In genomic region chr10:66928211-66928990, GRCm38 (mm10) we compare ENCODE assay signal across 9 mouse cellular contexts.
A peak's percentile ranks its signal among the peaks of the same experiment; 100 is the strongest.
DNase-seq lines count a peak whose midpoint lies in the region; ATAC-seq lines count a peak whose summit lies in the region.
"Had no signal": no experiment of that assay in that cellular context is flagged by ENCODE, and none has a peak within 500 bp of the region (broad histone marks: within the 10 kb centered on the region; RNA-seq: fewer than 3 reads in every experiment).

No protein-coding gene starts in this region.

- H3K4me2 ChIP-seq in liver, embryonic 15.5 days, result no peak overlapping the region
- H3K4me2 ChIP-seq in stomach, embryonic 16.5 days (ENCODE audit: low read depth, low read length), result no peak overlapping the region
- no peak overlapping the region for H3K4me2 ChIP-seq in forebrain, embryonic 13.5 days

- H3K9ac ChIP-seq in liver, embryonic 15.5 days, result no peak overlapping the region
- no peak overlapping the region for H3K9ac ChIP-seq in stomach, embryonic 16.5 days (ENCODE audit: low read length)
- no peak overlapping the region for H3K9ac ChIP-seq in forebrain, embryonic 13.5 days

- no peaks in the 10 kb centered on the region for H3K9me3 ChIP-seq in liver, embryonic 15.5 days (replicated peaks)
- no peaks in the 10 kb centered on the region for H3K9me3 ChIP-seq in stomach, embryonic 16.5 days (replicated peaks; ENCODE audit: control insufficient read depth, low read length)
- no peaks in the 10 kb centered on the region for H3K9me3 ChIP-seq in forebrain, embryonic 13.5 days (replicated peaks)

- ATAC-seq in liver, embryonic 15.5 days (ENCODE audit: insufficient read depth), result peak; percentile 76
- peak; percentile 52; the same call in 1 of the 2 replicates for ATAC-seq in stomach, embryonic 16.5 days (ENCODE audit: insufficient read depth, low FRiP score)
- ATAC-seq in forebrain, embryonic 13.5 days, result no peak

- WGBS in liver, embryonic 15.5 days (ENCODE audit: insufficient replicate concordance), result 43% methylated on average over 6 of the region's 6 CpGs
- 45% methylated on average over 6 of the region's 6 CpGs for WGBS in stomach, embryonic 16.5 days
- WGBS in forebrain, embryonic 13.5 days, result 87% methylated on average over 6 of the region's 6 CpGs

- H3K27ac ChIP-seq in liver, embryonic 15.5 days (replicated peaks), result peak overlapping the region; percentile 60
- H3K27ac ChIP-seq in stomach, embryonic 16.5 days (ENCODE audit: low read length), result peak overlapping the region; percentile 5; the same call in 1 of the 2 replicates
- H3K27ac ChIP-seq in forebrain, embryonic 13.5 days, result no peak overlapping the region

- no peaks in the 10 kb centered on the region for H3K27me3 ChIP-seq in liver, embryonic 15.5 days
- no peaks in the 10 kb centered on the region for H3K27me3 ChIP-seq in stomach, embryonic 16.5 days (ENCODE audit: control insufficient read depth, insufficient read depth, low read length)
- H3K27me3 ChIP-seq in forebrain, embryonic 13.5 days, result no peaks in the 10 kb centered on the region

- H3K36me3 ChIP-seq in liver, embryonic 15.5 days (replicated peaks), result no peaks in the 10 kb centered on the region
- H3K36me3 ChIP-seq in stomach, embryonic 16.5 days (ENCODE audit: control insufficient read depth, insufficient read depth, low read length), result no peaks in the 10 kb centered on the region
- no peaks in the 10 kb centered on the region for H3K36me3 ChIP-seq in forebrain, embryonic 13.5 days (ENCODE audit: poor library complexity, severe bottlenecking)

- no peak overlapping the region for H3K4me3 ChIP-seq in liver, embryonic 15.5 days (replicated peaks)
- no peak overlapping the region for H3K4me3 ChIP-seq in stomach, embryonic 16.5 days (replicated peaks; ENCODE audit: low read length)
- H3K4me3 ChIP-seq in forebrain, embryonic 13.5 days, result no peak overlapping the region

- peaks cover 4% of the 10 kb centered on the region for H3K4me1 ChIP-seq in liver, embryonic 15.5 days (replicated peaks)
- H3K4me1 ChIP-seq in stomach, embryonic 16.5 days (ENCODE audit: control insufficient read depth, insufficient read depth, low read length), result 0 out of 2 replicates have a peak, but pooled peaks cover 6% of the 10 kb centered on the region
- peaks cover 9% of the 10 kb centered on the region for H3K4me1 ChIP-seq in forebrain, embryonic 13.5 days

- DNase-seq in right cerebral cortex, adult 18-20 months, result peak; percentile 57
- DNase-seq in right cerebral cortex, postnatal 10 days (ENCODE audit: low spot score in 2 of 2), result no peak
- peak; percentile 32 for DNase-seq in gastrocnemius, postnatal 14 days
- no peak for DNase-seq in spleen, adult 18-20 months
- DNase-seq in layer of hippocampus, postnatal 25 days (ENCODE audit: extremely low spot score in 1 of 2, low spot score in 1 of 2), result no peak
- DNase-seq: left cerebral cortex, postnatal 4 days had no signal

- intact Hi-C loops in gastrocnemius, postnatal 14 days (cut with DNase I; ENCODE audit: low total_unique reads), result no loop called here

Comparison
In these comparisons a context has a peak if more than half of its experiments do, and no peak if none do; other contexts are left out.
1. DNase-seq: peak in right cerebral cortex, adult 18-20 months (single experiment) and gastrocnemius, postnatal 14 days (single experiment); none in right cerebral cortex, postnatal 10 days (0 of 2), spleen, adult 18-20 months (0 of 2) and layer of hippocampus, postnatal 25 days (0 of 2).